Mouse (Mus musculus) Patski (cell line): ENCODE measurements at regions not wholly inside any gene's neighbourhood (a gene's known extent, or its start where the extent isn't known, plus 50 kb on each side); places are given as distances from the start of the nearest gene placed in this dataset.
"Not testable (repeated sequence)": the region's sequence is repeated elsewhere in the genome, so short reads cannot be mapped to it uniquely, and the experiment has no call there.

ENCODE experiments used
- ATAC-seq: fragments of 100-300 bp; one replicate; pipeline ENCODE4 v1.8.0; 2021
- CTCF ChIA-PET: fragments of 350-600 bp; sonication (Branson Sonifier 250); formaldehyde crosslinking; loops from one replicate; lab custom pipeline; 2022; ENCODE audit warnings: inconsistent platforms; lab: Charles Lee
- POLR2A ChIA-PET: fragments of 350-600 bp; sonication (Branson Sonifier 250); formaldehyde crosslinking; loops from one replicate; lab custom pipeline; 2022; ENCODE audit warnings: antibody characterized with exemption, inconsistent platforms; lab: Charles Lee
- DNase-seq: peaks from one replicate; pipeline ENCODE4 v3.0.0-alpha.2; 2011; ENCODE audit warnings: low read depth, low spot score
- H3K27me3 ChIP-seq: fragments of 371-371 bp; one replicate; pipeline ENCODE4 v1.5.1; 2021
- CTCF ChIP-seq: fragments of 100-300 bp; IDR thresholded peaks from one replicate; pipeline ENCODE4 v1.5.1; 2021
- in situ Hi-C: fragments of 300-500 bp; cut with MboI; formaldehyde crosslinking; loops from 3 replicates; pipeline ENCODE4 v1.11.1; 2018; ENCODE audit warnings: low pct_unique_long_range_greater_than_20kb, mixed read lengths

DNA sequence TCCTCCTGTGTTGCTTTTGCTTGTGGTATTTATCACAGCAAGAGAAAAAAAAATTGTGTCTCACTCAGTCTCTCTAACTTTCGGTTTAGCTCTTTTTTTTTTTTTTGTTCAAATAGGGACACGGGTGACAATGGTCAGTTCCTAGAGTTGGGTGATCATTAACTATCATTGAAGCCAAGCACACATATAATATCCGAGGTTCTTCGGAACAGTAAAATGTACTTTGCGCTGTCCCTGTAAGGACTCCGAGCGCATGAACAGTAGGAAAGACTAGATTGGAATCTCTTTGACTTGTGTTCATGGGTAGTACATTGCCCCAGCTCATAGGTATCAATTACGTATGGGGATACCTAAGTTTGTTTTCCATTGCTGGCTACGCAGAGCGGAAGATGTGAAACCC is 479.7 kb upstream of the Slc35b3 start:
- CTCF ChIA-PET: interaction anchor here (0.7 to 2.3 kb wide), 7 partner anchors 10 to 1328 kb away, joined by 3 to 11 read pairs (median 3); no protein-coding TSS in a partner anchor
- in situ Hi-C loops: loop anchor here (5.0 kb wide), 1 partner anchor 1302 kb away; no protein-coding TSS in a partner anchor
- TF ChIP-seq CTCF: no peak
- H3K27me3 ChIP-seq: peaks cover 11% of the 10 kb centered on the region
- POLR2A ChIA-PET: interaction anchor here (0.6 kb wide), 1 partner anchor 169 kb away, joined by 3 read pairs; no protein-coding TSS in a partner anchor
- DNase-seq (no peak), ATAC-seq (no peak)

DNA sequence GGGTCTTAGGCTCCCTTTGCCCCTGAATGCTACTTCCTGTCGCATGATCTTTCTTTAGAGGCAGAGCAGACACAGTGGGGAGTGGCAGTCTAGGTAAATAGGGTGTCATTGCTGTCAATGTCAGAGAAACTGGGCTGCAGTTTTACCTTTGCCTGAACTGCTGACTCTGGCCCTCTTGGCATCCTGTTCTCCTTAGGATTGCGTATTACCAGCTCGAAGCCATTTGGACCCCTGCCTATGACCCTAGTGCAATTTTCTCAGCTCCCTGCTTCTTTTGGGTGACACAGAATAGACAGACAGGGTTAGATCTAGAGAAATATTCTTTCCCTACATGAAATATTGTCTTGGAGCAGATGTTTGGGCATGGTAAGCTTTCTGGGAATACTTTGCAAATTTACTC is 467.3 kb upstream of the Slc35b3 start:
- DNase-seq: no peak
- H3K27me3 ChIP-seq: peaks cover 17% of the 10 kb centered on the region
- in situ Hi-C loops: no loop called here
- TF ChIP-seq CTCF: no peak
- CTCF ChIA-PET: interaction anchor here (3.2 kb wide), 1 partner anchor 12 kb away, joined by 11 read pairs; no protein-coding TSS in a partner anchor
- POLR2A ChIA-PET: no interaction called here
- no peak for ATAC-seq

- peak; percentile 52 for TF ChIP-seq CTCF
- ChIA-PET CTCF (no interaction called here), POLR2A (no interaction called here)
- H3K27me3 ChIP-seq: peaks cover 18% of the 10 kb centered on the region
- in situ Hi-C loops: no loop called here
- DNase-seq (no peak), ATAC-seq (no peak)
These were observed 465.3 kb upstream of the Slc35b3 start for GRCm38 (mm10) chr13:39425944-39426343.

DNA sequence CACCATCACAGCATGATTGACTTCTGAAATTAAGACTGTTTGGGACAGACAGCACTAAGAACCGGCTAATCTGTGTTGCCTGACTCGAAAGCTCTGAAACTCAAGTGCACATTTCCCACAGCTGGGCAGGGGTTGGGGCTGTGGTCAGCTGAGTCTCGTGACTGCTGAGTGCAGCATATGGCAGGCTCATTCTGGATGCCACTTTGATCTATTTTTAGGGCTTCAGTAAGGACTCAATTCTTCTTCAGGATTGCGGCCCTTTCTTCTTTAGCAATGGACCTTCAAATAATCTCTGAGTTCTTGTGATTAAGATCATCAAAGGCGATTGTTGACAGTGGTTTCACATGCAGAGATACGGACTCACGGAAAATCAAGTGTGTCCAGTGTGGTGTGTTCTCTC is 457.5 kb upstream of the Slc35b3 start:
- TF ChIP-seq CTCF: no peak
- in situ Hi-C loops: no loop called here
- no peak for DNase-seq
- ChIA-PET POLR2A (no interaction called here), CTCF (no interaction called here)
- H3K27me3 ChIP-seq: peaks cover 17% of the 10 kb centered on the region
- ATAC-seq: no peak

DNA sequence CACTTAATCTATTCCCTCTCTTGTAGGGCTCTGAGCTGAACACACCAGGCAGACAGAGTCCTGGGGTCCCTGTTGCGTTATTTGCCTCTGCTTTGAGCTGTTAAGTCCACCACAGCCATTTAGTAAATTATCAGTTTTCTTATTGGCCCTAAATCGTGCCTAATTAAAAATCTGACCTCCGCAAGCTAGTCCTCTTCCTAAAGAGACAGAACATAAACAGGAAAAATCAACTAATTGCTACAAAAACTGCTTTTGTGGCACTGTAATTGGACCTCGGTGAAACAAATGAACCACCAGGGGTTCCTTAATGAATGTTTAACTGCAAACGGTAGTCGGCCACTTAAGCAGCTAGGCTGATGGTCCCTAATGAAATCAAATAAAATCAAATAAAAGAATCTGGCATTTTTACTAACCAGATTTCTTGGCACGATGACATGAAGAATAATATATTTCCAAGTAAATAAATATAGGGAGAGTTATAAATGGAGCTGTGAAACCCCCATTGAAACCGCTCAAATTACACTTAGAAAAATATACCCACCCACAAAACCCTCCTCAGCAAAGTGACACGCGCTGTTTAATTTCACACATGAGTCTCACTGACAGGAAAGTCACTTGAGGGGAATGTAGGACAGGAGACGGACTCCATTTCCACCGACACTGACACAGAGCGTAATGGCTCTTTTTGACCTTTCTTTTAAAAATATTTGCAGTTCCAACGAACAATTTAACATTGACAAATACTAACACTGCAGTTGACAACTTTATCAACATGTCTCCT is 451.0 kb upstream of the Slc35b3 start:
- no peak for DNase-seq
- TF ChIP-seq CTCF: no peak
- ChIA-PET POLR2A (no interaction called here), CTCF (no interaction called here)
- ATAC-seq: no peak
- in situ Hi-C loops: no loop called here
- H3K27me3 ChIP-seq: peaks cover 35% of the 10 kb centered on the region

GRCm38 (mm10) chr13:39392589-39392988 is 431.9 kb upstream of the Slc35b3 start:
- H3K27me3 ChIP-seq: peaks cover 6% of the 10 kb centered on the region
- in situ Hi-C loops: no loop called here
- ChIA-PET CTCF (no interaction called here), POLR2A (no interaction called here)
- ATAC-seq (no peak), DNase-seq (no peak)
- no peak for TF ChIP-seq CTCF

DNA sequence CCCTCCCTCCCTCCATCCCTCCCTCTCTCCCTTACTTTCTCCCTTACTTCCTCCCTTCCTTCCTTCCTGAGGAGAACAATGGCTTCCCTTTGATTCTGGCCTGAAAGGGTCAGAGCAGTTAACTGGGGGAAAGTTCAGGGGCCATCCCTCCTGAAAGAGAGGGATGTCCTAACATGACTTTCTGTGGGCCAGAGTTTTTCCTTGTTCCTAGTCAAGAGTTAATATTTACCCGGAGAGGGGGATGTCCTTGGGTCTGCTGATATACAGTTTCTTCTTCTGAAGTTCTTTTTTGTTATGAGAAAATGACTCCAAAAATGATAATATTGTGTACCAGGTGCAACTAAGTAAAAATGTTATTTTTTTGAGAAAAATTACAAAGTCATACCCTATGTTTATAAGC is 431.5 kb upstream of the Slc35b3 start:
- H3K27me3 ChIP-seq, in situ Hi-C loops, ATAC-seq, POLR2A ChIA-PET, DNase-seq, CTCF ChIA-PET: not testable (repeated sequence)

GRCm38 (mm10) chr13:39376677-39377076 is 416.0 kb upstream of the Slc35b3 start:
- ChIA-PET CTCF (no interaction called here), POLR2A (no interaction called here)
- ATAC-seq: no peak
- in situ Hi-C loops: no loop called here
- H3K27me3 ChIP-seq: peaks cover 15% of the 10 kb centered on the region
- no peak for DNase-seq
- no peak for TF ChIP-seq CTCF

DNA sequence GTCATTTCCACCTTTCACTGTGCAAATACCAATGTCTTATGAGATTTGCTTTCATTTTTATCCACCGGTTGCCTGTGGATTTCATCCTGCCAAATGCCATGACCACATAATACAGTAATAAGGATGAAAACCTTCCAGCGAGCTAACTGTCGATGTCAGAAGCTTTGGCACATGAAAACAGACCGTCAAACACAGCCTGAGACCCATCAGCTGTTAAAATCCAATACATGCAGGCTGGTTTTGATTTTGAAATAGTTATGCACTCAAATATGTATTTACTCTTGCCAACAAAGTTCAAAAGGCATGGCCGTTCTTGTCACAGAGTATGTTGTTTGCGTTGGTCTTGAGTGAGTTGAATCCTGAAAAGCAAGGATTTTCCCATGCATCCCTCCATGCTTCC is 415.6 kb upstream of the Slc35b3 start:
- H3K27me3 ChIP-seq: peaks cover 16% of the 10 kb centered on the region
- in situ Hi-C loops: no loop called here
- no peak for TF ChIP-seq CTCF
- CTCF ChIA-PET: no interaction called here
- DNase-seq: no peak
- POLR2A ChIA-PET: no interaction called here
- no peak for ATAC-seq

- TF ChIP-seq CTCF: peak; percentile 58
- peaks cover 24% of the 10 kb centered on the region for H3K27me3 ChIP-seq
- CTCF ChIA-PET: interaction anchor here (1.2 kb wide), 1 partner anchor 9 kb away, joined by 3 read pairs; no protein-coding TSS in a partner anchor
- DNase-seq (no peak), ATAC-seq (no peak)
- in situ Hi-C loops: loop anchor here (25.0 kb wide), 1 partner anchor 685 kb away; no protein-coding TSS in a partner anchor
- POLR2A ChIA-PET: no interaction called here
These were observed 411.9 kb upstream of the Slc35b3 start for GRCm38 (mm10) chr13:39372565-39372964.

GRCm38 (mm10) chr13:39363637-39364036 is 403.0 kb upstream of the Slc35b3 start:
- peaks cover 4% of the 10 kb centered on the region for H3K27me3 ChIP-seq
- POLR2A ChIA-PET: interaction anchor here (0.6 kb wide), 1 partner anchor 1365 kb away, joined by 3 read pairs; no protein-coding TSS in a partner anchor
- in situ Hi-C loops: loop anchor here (25.0 kb wide), 1 partner anchor 676 kb away; no protein-coding TSS in a partner anchor
- CTCF ChIA-PET: no interaction called here
- DNase-seq (no peak), ATAC-seq (no peak)
- peak; percentile 54 for TF ChIP-seq CTCF
